Mouse (Mus musculus): ENCODE data around the gene Hoxc12. TPM values are rescaled to one million over a fixed set of nuclear protein-coding genes. Genes with fewer than 3 reads are reported as not detected.

Gene Hoxc12
- total RNA-seq, 2 experiments from 2014 or later = 0.22 TPM; not detected in 1

- intact Hi-C loops (cut with DNase I; ENCODE audit: low total_unique reads) = no loop called here
- no peak for DNase-seq
Measured at GRCm38 (mm10) chr15:102977423-102977974, 40.9 kb downstream of the Hoxc12 start.

GRCm38 (mm10) chr15:102978615-102979515 is 42.3 kb downstream of the Hoxc12 start:
- intact Hi-C loops (cut with DNase I; ENCODE audit: low total_unique reads) = no loop called here
- DNase-seq = no peak

- DNase-seq = no peak
- intact Hi-C loops (cut with DNase I; ENCODE audit: low total_unique reads) = no loop called here
Measured at GRCm38 (mm10) chr15:102979936-102980335, 43.4 kb downstream of the Hoxc12 start.

- no peak for DNase-seq
- intact Hi-C loops (cut with DNase I; ENCODE audit: low total_unique reads) = no loop called here
Measured at GRCm38 (mm10) chr15:102980352-102980751, 43.8 kb downstream of the Hoxc12 start.

GRCm38 (mm10) chr15:102980912-102981311 is 44.4 kb downstream of the Hoxc12 start:
- DNase-seq = no peak
- intact Hi-C loops (cut with DNase I; ENCODE audit: low total_unique reads) = no loop called here

DNA sequence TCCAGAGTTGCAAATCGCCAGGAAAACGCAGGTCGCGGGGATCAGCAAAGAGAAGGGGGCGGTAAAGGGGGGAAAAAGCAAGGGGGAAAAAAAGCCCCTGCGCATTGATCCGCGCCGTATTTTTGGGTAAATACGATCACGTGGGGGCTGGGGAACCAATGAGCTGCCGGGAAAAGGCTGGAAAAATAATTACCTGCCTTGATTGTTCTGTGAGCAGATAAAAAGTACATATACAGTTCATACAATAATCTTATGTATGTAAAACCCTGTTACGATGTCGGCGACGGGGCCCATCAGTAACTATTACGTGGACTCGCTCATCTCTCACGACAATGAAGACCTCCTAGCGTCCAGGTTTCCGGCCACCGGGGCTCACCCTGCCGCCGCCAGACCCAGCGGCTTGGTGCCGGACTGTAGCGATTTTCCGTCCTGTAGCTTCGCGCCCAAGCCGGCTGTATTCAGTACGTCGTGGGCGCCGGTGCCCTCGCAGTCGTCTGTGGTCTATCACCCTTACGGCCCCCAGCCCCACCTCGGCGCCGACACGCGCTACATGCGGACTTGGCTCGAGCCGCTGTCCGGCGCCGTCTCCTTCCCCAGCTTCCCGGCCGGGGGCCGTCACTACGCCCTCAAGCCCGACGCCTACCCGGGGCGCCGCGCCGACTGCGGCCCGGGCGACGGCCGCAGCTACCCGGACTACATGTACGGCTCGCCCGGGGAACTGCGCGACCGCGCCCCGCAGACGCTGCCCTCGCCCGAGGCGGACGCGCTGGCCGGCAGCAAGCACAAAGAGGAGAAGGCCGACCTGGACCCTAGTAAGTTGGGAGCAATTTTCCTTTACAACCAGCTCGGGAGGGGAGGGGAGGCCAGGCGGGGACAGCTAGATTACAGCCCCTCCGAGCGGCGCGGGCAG is 45.1 kb downstream of the Hoxc12 start:
- intact Hi-C loops (cut with DNase I; ENCODE audit: low total_unique reads) = no loop called here
- DNase-seq = peak; percentile 74

DNA sequence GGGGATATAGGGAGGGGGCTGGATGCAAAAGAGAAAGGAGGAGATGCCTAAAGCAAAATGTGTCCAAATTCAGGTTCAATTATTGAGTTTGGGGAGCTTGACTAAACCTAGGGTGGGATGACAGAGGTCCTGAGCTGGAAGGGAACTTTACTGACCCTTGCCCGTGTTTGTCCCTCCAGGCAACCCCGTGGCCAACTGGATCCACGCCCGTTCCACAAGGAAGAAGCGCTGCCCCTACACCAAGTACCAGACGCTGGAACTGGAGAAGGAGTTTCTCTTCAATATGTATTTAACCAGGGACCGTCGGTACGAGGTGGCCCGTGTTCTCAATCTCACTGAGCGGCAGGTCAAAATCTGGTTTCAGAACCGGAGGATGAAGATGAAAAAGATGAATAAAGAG is 47.2 kb downstream of the Hoxc12 start:
- intact Hi-C loops (cut with DNase I; ENCODE audit: low total_unique reads) = no loop called here
- no peak for DNase-seq

GRCm38 (mm10) chr15:102984521-102984920 is 48.0 kb downstream of the Hoxc12 start:
- intact Hi-C loops (cut with DNase I; ENCODE audit: low total_unique reads) = no loop called here
- DNase-seq = no peak

DNA sequence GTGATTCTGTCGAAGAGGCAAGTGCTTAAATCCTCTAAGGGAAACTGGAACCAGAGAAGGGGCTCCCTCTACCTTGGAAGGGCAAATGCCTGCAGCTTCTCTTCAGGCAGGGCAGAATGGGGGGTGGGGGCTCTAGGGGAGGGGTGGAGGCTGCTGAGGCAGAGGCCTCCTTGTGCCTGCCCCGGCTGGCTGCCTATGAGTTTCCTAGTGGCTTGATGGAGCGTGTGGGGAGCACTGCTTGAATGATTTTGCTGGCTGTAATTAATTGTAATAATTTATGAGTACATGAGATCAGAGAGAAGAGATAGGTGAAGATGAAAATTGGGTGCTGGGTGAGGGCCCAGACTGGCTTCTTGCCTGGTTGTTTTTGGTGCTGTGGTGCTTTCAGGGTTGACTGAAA is 48.4 kb downstream of the Hoxc12 start:
- DNase-seq = no peak
- intact Hi-C loops (cut with DNase I; ENCODE audit: low total_unique reads) = loop anchor here (5.0 kb wide), 2 partner anchors 137 to 182 kb away; partner anchors contain the start of gene Smug1

DNA sequence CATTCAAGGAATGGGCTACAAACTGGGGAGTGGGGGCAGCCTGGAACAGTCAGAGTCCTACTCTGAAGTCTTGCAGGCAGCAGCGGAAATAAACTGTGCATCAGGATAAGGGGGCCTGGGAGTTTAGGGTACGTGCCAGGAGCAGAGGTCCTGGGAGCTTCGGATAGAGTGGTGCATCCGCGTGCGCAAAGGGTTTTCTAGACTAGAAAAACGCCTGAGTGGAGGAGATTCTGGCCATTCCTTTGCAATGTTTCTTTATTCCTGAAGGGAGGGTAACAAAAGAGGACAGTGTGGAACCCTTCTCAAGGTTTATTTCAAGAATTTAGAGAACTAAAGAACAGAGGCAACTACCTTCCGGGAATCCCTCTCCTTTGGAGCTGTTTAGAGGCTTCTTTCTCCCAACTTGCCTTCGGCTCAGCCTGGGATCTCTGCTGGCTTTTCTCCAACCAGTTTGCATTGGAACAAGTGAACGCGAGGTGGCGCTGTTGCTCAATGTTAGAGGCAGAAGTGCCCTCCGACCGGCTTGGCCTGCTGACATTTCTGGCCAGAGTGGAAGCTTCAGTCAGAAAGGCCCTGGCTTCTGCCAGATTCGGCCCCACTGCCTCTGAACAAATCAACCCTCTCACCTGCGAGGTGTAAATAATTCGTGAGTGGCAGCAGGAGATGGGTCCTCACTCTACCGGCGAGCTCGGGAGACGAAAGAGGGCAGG is 50.7 kb downstream of the Hoxc12 start:
- peak; percentile 93 for DNase-seq
- intact Hi-C loops (cut with DNase I; ENCODE audit: low total_unique reads) = loop anchor here (5.0 kb wide), 2 partner anchors 135 to 180 kb away; partner anchors contain the start of gene Smug1

DNA sequence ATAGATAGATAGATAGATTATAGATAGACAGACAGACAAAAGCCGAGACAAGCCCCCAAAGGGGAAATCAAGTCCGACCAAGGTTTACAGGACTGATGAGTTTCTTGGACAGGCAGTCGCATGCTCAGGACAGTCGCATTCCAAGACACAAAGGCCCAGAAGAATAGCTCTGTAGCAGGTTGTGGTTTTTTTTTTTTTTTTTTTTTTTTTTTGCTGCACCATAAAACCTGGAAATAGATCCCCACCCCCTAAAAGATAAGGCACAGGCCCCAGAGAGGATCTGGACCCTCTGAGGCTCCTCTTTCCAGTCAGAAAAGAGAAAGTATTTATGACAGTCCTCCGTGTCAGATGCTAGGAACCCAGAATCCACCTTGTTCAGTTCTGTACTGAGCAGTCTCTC is 51.5 kb downstream of the Hoxc12 start:
- intact Hi-C loops (cut with DNase I; ENCODE audit: low total_unique reads) = loop anchor here (5.0 kb wide), 2 partner anchors 134 to 179 kb away; partner anchors contain the start of gene Smug1

More for the DNA sequence above, 51.5 kb downstream of the Hoxc12 start:
- no peak for DNase-seq

Small RNAs within 50 kb of the gene (microRNA-seq; reads per million reads assigned to microRNA genes)
- gene Mir196a-2 = 1,179 to 1,348 reads per million in 2 experiments

Other genes starting within 250 kb of the Hoxc12 start
- gene Calcoco1, start 214.6 kb upstream of the Hoxc12 start, total RNA-seq (2021) = 10 to 100 TPM; 44.1 to 56.5 TPM
- gene Hoxc13, start 15.7 kb upstream of the Hoxc12 start, total RNA-seq (2021) = not detected
- 1 to 10 TPM; 6.6 to 9.1 TPM for gene Hoxc11, start 17.7 kb downstream of the Hoxc12 start, total RNA-seq (2021)
- gene Hoxc10, start 30.0 kb downstream of the Hoxc12 start, total RNA-seq (2021) = 10 to 100 TPM; 47.9 to 48.0 TPM
- gene Hoxc5, start 30.7 kb downstream of the Hoxc12 start, total RNA-seq (2021) = 1 to 10 TPM; 1.4 to 1.8 TPM
- gene Hoxc9, start 39.7 kb downstream of the Hoxc12 start, total RNA-seq (2021) = 1 to 10 TPM; 5.7 to 5.8 TPM
- gene Hoxc8, start 53.9 kb downstream of the Hoxc12 start, total RNA-seq (2021) = 1 to 10 TPM; 1.1 to 1.2 TPM
- 1 to 10 TPM; 5.2 to 5.9 TPM for gene Hoxc6, start 61.5 kb downstream of the Hoxc12 start, total RNA-seq (2021)
- 1 to 10 TPM; 3.8 to 5.0 TPM for gene Hoxc4, start 82.2 kb downstream of the Hoxc12 start, total RNA-seq (2021)
- 10 to 100 TPM; 10.6 to 11.6 TPM for gene Smug1, start 230.3 kb downstream of the Hoxc12 start, total RNA-seq (2021)

Data from gastrocnemius, postnatal 14 days (tissue).